Mouse (Mus musculus) stomach, embryonic 14.5 days (tissue): ENCODE data around the gene Cyp4b1. TPM values are rescaled to one million over a fixed set of nuclear protein-coding genes. Genes with fewer than 3 reads are reported as not detected.
"Not testable (repeated sequence)": the region's sequence is repeated elsewhere in the genome, so short reads cannot be mapped to it uniquely, and the experiment has no call there.

ENCODE experiments used
- ATAC-seq: fragments of 200-750 bp; cut with Nextera tagmentation; 2 replicates; pipeline ENCODE4 v1.8.0; 2017; ENCODE audit warnings: low read depth, moderate TSS enrichment; ENCODE audit not compliant: insufficient number of reproducible peaks, insufficient read depth, low FRiP score
- H3K27ac ChIP-seq: fragments of 300-500 bp; sonication (generic); 2 replicates; pipeline ENCODE4 v1.5.1; 2014; ENCODE audit warnings: mild to moderate bottlenecking, low read length, moderate library complexity, mixed read lengths
- H3K27me3 ChIP-seq: fragments of 300-500 bp; sonication (generic); 2 replicates; pipeline ENCODE4 v1.6.1; 2014; ENCODE audit warnings: low read length, control low read depth, mixed read lengths; ENCODE audit not compliant: control insufficient read depth, insufficient read depth
- H3K36me3 ChIP-seq: fragments of 300-500 bp; sonication (generic); 2 replicates; pipeline ENCODE4 v1.6.1; 2014; ENCODE audit warnings: mild to moderate bottlenecking, control low read depth, low read length, moderate library complexity, mixed read lengths; ENCODE audit not compliant: control insufficient read depth, insufficient read depth
- H3K4me1 ChIP-seq: fragments of 300-500 bp; sonication (generic); 2 replicates; pipeline ENCODE4 v1.6.1; 2014; ENCODE audit warnings: low read length, control low read depth, mixed read lengths; ENCODE audit not compliant: control insufficient read depth, insufficient read depth
- H3K4me2 ChIP-seq: fragments of 300-500 bp; sonication (generic); replicated peaks from 2 replicates; pipeline ENCODE4 v1.6.1; 2014; ENCODE audit warnings: low read depth, low read length, control low read depth
- H3K4me3 ChIP-seq: fragments of 300-500 bp; sonication (generic); 2 replicates; pipeline ENCODE4 v1.5.1; 2014; ENCODE audit warnings: low read depth, low read length, control low read depth
- H3K9ac ChIP-seq: fragments of 300-500 bp; sonication (generic); replicated peaks from 2 replicates; pipeline ENCODE4 v1.6.1; 2014; ENCODE audit warnings: low read depth, mild to moderate bottlenecking, control low read depth, low read length, moderate library complexity, mixed read lengths
- H3K9me3 ChIP-seq: fragments of 300-500 bp; sonication (generic); 2 replicates; pipeline ENCODE4 v1.6.1; 2016; ENCODE audit warnings: low read depth, low read length, control low read depth; ENCODE audit not compliant: control insufficient read depth
- WGBS: fragments of 180-500 bp; shearing (Covaris S2); extraction: QIAGEN DNeasy Blood & Tissue Kit; methylation state at CpG from one replicate; pipeline ENCODE4 v1.1.7; 2014; 5-methylcytosine and 5-hydroxymethylcytosine counted together
- polyA plus RNA-seq: library from polyadenylated mRNA; unstranded; fragments of >200 nt; fragmentation: Nextera tagmentation; extraction: Ambion mirVana; gene quantifications from 2 replicates; pipeline ENCODE4 v1.2.1, GENCODE M21; 2014

Gene Cyp4b1
- polyA plus RNA-seq, 1 experiment from 2014 or later, result 1.0 TPM

DNA sequence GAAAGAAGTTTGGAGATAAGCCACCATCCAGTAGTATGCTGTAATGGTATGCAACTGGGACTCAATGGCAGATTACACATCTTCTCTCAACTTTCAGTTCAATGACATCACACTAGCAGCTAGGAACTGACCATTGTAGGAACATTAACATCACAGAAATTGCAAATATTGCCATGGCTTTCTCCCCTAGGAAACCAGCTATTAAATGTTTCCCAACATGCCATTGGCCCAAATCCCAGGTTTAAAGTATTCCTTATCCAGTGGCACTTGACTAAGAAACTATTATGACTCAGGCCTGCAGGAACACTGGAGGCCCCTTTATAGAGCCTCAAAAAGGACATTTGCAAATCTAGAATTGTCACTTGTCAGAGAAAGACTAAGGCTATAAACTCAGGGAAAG, 1.8 kb upstream of the Cyp4b1 start:
- no peak overlapping the region for H3K27ac ChIP-seq
- no peaks in the 10 kb centered on the region for H3K4me1 ChIP-seq
- no peaks in the 10 kb centered on the region for H3K9me3 ChIP-seq
- H3K4me3 ChIP-seq, result no peak overlapping the region
- H3K27me3 ChIP-seq, result no peaks in the 10 kb centered on the region
- H3K4me2 ChIP-seq, result no peak overlapping the region
- H3K36me3 ChIP-seq, result no peaks in the 10 kb centered on the region
- no peak overlapping the region for H3K9ac ChIP-seq
- ATAC-seq, result no peak

- no peaks in the 10 kb centered on the region for H3K9me3 ChIP-seq
- no peak for ATAC-seq
- H3K4me2 ChIP-seq, result no peak overlapping the region
- H3K27ac ChIP-seq, result no peak overlapping the region
- H3K4me1 ChIP-seq, result no peaks in the 10 kb centered on the region
- no peaks in the 10 kb centered on the region for H3K27me3 ChIP-seq
- no peak overlapping the region for H3K4me3 ChIP-seq
- H3K9ac ChIP-seq, result no peak overlapping the region
- WGBS, result 57% methylated on average over 2 of the region's 2 CpGs
- H3K36me3 ChIP-seq, result no peaks in the 10 kb centered on the region
Observed at GRCm38 (mm10) chr4:115648752-115649151, 1.2 kb upstream of the Cyp4b1 start.

GRCm38 (mm10) chr4:115645371-115645770, 2.2 kb downstream of the Cyp4b1 start:
- H3K4me2 ChIP-seq, result no peak overlapping the region
- no peak overlapping the region for H3K27ac ChIP-seq
- H3K9me3 ChIP-seq, result no peaks in the 10 kb centered on the region
- ATAC-seq, result no peak
- no peak overlapping the region for H3K4me3 ChIP-seq
- no peaks in the 10 kb centered on the region for H3K27me3 ChIP-seq
- H3K4me1 ChIP-seq, result no peaks in the 10 kb centered on the region
- no peaks in the 10 kb centered on the region for H3K36me3 ChIP-seq
- H3K9ac ChIP-seq, result no peak overlapping the region

DNA sequence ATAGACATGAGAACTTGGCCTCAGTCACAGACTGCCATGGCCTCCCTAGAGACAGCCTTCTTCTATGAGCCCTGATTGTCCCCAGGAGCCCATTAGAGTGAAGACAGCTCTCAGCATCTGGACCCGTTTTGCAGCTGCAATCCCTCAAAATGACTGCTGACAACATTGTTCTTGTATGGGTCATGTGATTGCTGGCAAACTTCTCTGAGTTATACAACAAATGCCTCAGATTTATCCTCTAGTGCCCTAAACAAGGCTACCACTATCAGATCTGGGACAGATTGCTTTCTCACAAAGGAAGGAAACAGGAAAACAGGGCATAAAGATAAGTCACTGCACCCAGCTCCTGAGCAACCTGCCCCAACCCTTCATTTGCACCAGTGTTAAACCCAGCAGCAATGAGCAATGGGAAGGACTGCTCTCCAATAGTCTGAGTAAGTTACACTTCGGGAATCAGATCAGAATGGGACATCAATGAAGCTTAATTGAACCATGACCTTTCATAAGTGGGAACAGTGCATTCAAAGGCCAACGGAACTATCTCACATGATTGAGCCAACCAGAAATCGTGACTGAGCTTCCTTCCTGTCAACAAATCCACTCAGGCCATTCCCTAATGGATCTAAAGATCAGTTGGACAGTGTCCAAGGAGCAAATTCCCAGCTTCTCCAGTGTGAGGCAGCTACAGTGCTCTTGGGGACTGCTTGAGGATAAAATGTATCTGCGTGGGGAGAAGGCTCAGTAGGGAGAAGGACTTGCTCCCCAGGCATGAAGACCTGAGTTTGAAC, 4.4 kb downstream of the Cyp4b1 start:
- Histone ChIP-seq H3K27me3 (no peaks in the 10 kb centered on the region), H3K4me2 (no peak overlapping the region), H3K9me3 (no peaks in the 10 kb centered on the region), H3K9ac (no peak overlapping the region), H3K4me1 (no peaks in the 10 kb centered on the region), H3K36me3 (no peaks in the 10 kb centered on the region), H3K4me3 (no peak overlapping the region), H3K27ac (no peak overlapping the region)
- whole genome bisulfite sequencing, result 48% methylated on average over 5 of the region's 5 CpGs
- ATAC-seq, result no peak

DNA sequence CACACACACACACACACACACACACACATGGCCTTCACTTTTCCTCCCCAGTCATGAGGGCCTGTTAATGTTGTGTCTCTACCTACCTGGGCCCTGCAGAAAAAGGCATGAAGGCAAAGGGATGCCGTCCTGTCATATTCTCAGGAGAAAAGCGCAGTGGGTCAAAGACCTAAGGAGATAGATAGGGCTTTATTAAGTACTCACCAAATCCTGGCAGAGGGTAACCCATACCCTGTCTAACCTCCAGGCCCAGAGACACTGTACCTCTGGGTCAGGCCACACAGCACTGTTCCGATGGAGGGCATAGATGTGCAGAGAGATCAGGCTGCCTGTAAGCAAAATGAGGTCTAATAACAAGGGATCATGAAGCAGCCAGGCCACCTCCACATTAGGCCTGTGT, 22.0 kb downstream of the Cyp4b1 start:
- H3K4me2 ChIP-seq, H3K9ac ChIP-seq, H3K4me3 ChIP-seq, H3K9me3 ChIP-seq, H3K27ac ChIP-seq, H3K36me3 ChIP-seq, ATAC-seq, H3K4me1 ChIP-seq, H3K27me3 ChIP-seq: not testable (repeated sequence)
- WGBS, result 93% methylated on average over 3 of the region's 3 CpGs

GRCm38 (mm10) chr4:115614005-115614404, 33.5 kb downstream of the Cyp4b1 start:
- no peaks in the 10 kb centered on the region for H3K27me3 ChIP-seq
- H3K36me3 ChIP-seq, result no peaks in the 10 kb centered on the region
- no peak overlapping the region for H3K9ac ChIP-seq
- no peak overlapping the region for H3K4me3 ChIP-seq
- H3K27ac ChIP-seq, result no peak overlapping the region
- no peaks in the 10 kb centered on the region for H3K9me3 ChIP-seq
- no peak overlapping the region for H3K4me2 ChIP-seq
- ATAC-seq, result no peak
- no peaks in the 10 kb centered on the region for H3K4me1 ChIP-seq

- not testable (repeated sequence) for ATAC-seq
- 83% methylated on average over 8 of the region's 8 CpGs for WGBS
Observed at GRCm38 (mm10) chr4:115600611-115601010, 46.9 kb downstream of the Cyp4b1 start, which contains the start of gene Cyp4a32. Cyp4a32 (plus strand) TSS chr4:115600969.

GRCm38 (mm10) chr4:115596824-115597336, 50.6 kb downstream of the Cyp4b1 start:
- Histone ChIP-seq H3K4me3 (no peak overlapping the region), H3K9ac (no peak overlapping the region), H3K27ac (no peak overlapping the region), H3K4me2 (no peak overlapping the region), H3K36me3 (no peaks in the 10 kb centered on the region), H3K9me3 (no peaks in the 10 kb centered on the region), H3K27me3 (no peaks in the 10 kb centered on the region), H3K4me1 (no peaks in the 10 kb centered on the region)
- peak; percentile 61; the same call in 1 of the 2 replicates for ATAC-seq
- WGBS, result 64% methylated on average over 2 of the region's 2 CpGs

More at GRCm38 (mm10) chr4:115600611-115601010, 46.9 kb downstream of the Cyp4b1 start, which contains the start of gene Cyp4a32:
- H3K27ac ChIP-seq, H3K4me3 ChIP-seq, H3K9me3 ChIP-seq, H3K36me3 ChIP-seq, H3K27me3 ChIP-seq, H3K4me1 ChIP-seq, H3K9ac ChIP-seq, H3K4me2 ChIP-seq: not testable (repeated sequence)

DNA sequence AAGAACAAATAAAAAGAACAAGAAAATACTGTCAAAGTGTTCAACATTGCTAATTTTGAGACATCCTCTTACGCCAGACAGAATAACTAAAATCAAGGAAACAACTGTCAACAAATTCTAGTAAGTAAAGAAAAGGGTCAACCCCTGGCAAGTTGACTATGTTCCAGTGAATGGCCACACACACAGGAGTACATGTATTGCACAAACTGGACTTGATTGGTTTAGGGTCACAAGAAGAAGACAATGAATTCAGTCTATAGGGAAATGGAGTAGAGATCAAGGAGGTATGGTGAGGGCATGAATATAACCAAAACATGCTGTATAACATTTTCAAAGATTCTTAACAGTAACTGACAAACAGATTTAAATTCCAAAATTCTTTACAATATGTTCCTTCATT, 51.2 kb downstream of the Cyp4b1 start:
- no peaks in the 10 kb centered on the region for H3K9me3 ChIP-seq
- no peak overlapping the region for H3K4me2 ChIP-seq
- WGBS, result 86% methylated on average over 1 of the region's 1 CpGs
- no peak overlapping the region for H3K4me3 ChIP-seq
- no peak overlapping the region for H3K27ac ChIP-seq
- ATAC-seq, result no peak
- no peaks in the 10 kb centered on the region for H3K36me3 ChIP-seq
- H3K4me1 ChIP-seq, result no peaks in the 10 kb centered on the region
- H3K9ac ChIP-seq, result no peak overlapping the region
- H3K27me3 ChIP-seq, result no peaks in the 10 kb centered on the region
